Mouse (Mus musculus): ENCODE data around the gene Gtpbp3. TPM values are rescaled to one million over a fixed set of nuclear protein-coding genes. Genes with fewer than 3 reads are reported as not detected.
"Not testable (repeated sequence)": the region's sequence is repeated elsewhere in the genome, so short reads cannot be mapped to it uniquely, and the experiment has no call there.

The Gtpbp3 gene
- polyA plus RNA-seq, 1 experiment from 2014 or later = 4.8 TPM

DNA sequence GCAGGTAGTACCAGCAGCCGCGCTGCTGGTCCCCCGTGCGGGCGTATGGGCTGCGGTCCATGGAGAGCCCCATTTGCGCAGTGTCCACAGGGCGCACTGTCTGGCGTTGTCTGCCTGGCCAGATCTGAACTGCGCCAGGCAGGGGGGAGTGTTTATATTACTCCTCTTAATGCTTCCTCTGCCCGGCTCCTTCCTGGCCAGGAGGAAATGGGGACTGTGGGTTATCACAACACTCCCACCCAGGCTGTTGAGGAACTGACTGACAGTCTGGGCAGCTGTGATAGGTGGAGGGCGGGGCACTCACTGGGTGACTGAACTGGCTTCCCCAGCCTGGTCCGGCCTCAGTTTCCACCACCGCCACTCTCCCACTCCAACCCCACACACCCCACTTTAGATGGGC is 23.7 kb downstream of the Gtpbp3 start, which contains the start of gene Plvap:
TSS of gene Plvap (minus strand) at position 109 of the 400 bp plus-strand sequence.
- H3K4me2 ChIP-seq = peak within 1 kb of the TSS; percentile 49
- peak; percentile 65 for ATAC-seq (replicated peaks; ENCODE audit: insufficient number of reproducible peaks, low FRiP score, low TSS enrichment)
- peak within 1 kb of the TSS; percentile 67 for H3K27ac ChIP-seq (ENCODE audit: low read depth, low read length)
- peak within 1 kb of the TSS; percentile 8; the same call in 1 of the 2 replicates for H3K9ac ChIP-seq (ENCODE audit: low read depth, low read length)
- peaks cover 9% of the 10 kb centered on the region for H3K4me1 ChIP-seq (ENCODE audit: control insufficient read depth, insufficient read depth, low read length)
- H3K36me3 ChIP-seq (ENCODE audit: control insufficient read depth, insufficient read depth, low read length) = no peaks in the 10 kb centered on the region
- H3K27me3 ChIP-seq (ENCODE audit: control insufficient read depth, insufficient read depth, low read length) = peaks cover 32% of the 10 kb centered on the region
- peak within 1 kb of the TSS; percentile 39 for H3K4me3 ChIP-seq (ENCODE audit: low read depth, low read length)
- no peaks in the 10 kb centered on the region for H3K9me3 ChIP-seq (replicated peaks; ENCODE audit: control insufficient read depth, low read length)
- WGBS (ENCODE audit: insufficient replicate concordance) = 25% methylated on average over 14 of the region's 14 CpGs

DNA sequence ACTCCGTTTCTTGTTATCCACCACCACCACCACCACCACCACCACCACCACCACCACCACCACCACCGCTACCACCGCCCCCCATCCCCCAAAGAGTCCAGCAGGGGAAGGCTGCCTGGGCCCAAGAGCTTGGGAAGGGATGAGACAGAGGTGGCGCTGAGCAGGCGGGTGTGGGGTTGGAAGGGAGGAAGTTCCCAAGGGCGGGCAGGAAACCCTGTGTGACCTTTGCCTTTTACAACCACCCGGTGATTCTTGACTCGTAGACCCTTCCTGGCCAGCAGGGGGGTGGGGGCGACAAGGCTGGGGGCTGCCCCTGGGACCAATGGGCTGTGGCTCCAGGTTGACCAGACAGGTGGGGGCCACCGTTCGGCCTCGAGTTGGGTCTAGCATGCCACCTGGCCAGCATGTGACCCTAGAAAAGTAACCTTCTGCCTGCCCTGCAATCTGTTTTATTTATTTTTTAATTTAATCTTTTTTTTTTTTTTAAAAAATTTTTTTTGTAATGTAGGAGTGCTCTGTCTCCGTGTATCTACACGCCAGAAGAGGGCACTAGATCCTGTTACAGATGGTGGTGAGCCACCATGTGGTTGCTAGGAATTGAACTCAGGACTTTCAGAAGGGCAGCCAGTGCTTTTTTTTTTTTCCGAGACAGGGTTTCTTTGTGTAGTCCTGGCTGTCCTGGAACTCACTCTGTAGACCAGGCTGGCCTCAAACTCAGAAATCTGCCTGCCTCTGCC is 25.3 kb downstream of the Gtpbp3 start:
- Histone ChIP-seq H3K4me2 (no peak overlapping the region), H3K9ac (ENCODE audit: low read depth, low read length) (no peak overlapping the region), H3K27ac (ENCODE audit: low read depth, low read length) (no peak overlapping the region), H3K9me3 (replicated peaks; ENCODE audit: control insufficient read depth, low read length) (no peaks in the 10 kb centered on the region), H3K36me3 (ENCODE audit: control insufficient read depth, insufficient read depth, low read length) (no peaks in the 10 kb centered on the region), H3K27me3 (ENCODE audit: control insufficient read depth, insufficient read depth, low read length) (peaks cover 16% of the 10 kb centered on the region), H3K4me3 (ENCODE audit: low read depth, low read length) (no peak overlapping the region), H3K4me1 (ENCODE audit: control insufficient read depth, insufficient read depth, low read length) (peaks cover 4% of the 10 kb centered on the region)
- 62% methylated on average over 15 of the region's 15 CpGs for WGBS (ENCODE audit: insufficient replicate concordance)
- ATAC-seq (replicated peaks; ENCODE audit: insufficient number of reproducible peaks, low FRiP score, low TSS enrichment) = no peak

- H3K9ac ChIP-seq (ENCODE audit: low read depth, low read length) = no peak overlapping the region
- H3K4me3 ChIP-seq (ENCODE audit: low read depth, low read length) = no peak overlapping the region
- H3K27me3 ChIP-seq (ENCODE audit: control insufficient read depth, insufficient read depth, low read length) = peaks cover 6% of the 10 kb centered on the region; the same call in 1 of the 2 replicates
- no peaks in the 10 kb centered on the region for H3K9me3 ChIP-seq (replicated peaks; ENCODE audit: control insufficient read depth, low read length)
- H3K36me3 ChIP-seq (ENCODE audit: control insufficient read depth, insufficient read depth, low read length) = no peaks in the 10 kb centered on the region
- no peak overlapping the region for H3K27ac ChIP-seq (ENCODE audit: low read depth, low read length)
- ATAC-seq (replicated peaks; ENCODE audit: insufficient number of reproducible peaks, low FRiP score, low TSS enrichment) = no peak
- H3K4me2 ChIP-seq = no peak overlapping the region
- WGBS (ENCODE audit: insufficient replicate concordance) = 58% methylated on average over 5 of the region's 5 CpGs
- peaks cover 4% of the 10 kb centered on the region; the same call in 1 of the 2 replicates for H3K4me1 ChIP-seq (ENCODE audit: control insufficient read depth, insufficient read depth, low read length)
These were observed 27.1 kb downstream of the Gtpbp3 start for GRCm38 (mm10) chr8:71515043-71515442.

DNA sequence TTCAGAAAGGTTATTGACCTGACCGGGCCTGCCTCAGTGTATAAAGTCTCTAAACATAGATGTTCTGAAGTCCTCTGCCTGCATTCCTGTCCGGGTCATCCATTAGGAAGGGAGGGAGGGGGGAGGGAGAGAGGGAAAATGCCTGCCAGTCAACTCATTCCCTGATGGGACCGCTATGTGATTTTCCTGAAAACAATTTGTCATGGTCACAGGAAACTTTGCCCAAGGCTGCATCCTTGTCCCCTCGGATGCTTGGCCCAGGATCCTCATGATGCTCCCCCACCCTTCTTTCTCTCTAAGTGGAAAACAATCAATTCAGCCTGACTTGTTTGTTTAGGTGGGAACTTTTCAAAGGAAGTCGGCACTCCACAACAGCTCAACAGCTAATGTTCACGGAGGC is 28.9 kb downstream of the Gtpbp3 start:
- peaks cover 4% of the 10 kb centered on the region for H3K4me1 ChIP-seq (ENCODE audit: control insufficient read depth, insufficient read depth, low read length)
- no peaks in the 10 kb centered on the region for H3K36me3 ChIP-seq (ENCODE audit: control insufficient read depth, insufficient read depth, low read length)
- 18% methylated on average over 6 of the region's 6 CpGs for WGBS (ENCODE audit: insufficient replicate concordance)
- H3K4me2 ChIP-seq = no peak overlapping the region
- H3K27me3 ChIP-seq (ENCODE audit: control insufficient read depth, insufficient read depth, low read length) = peaks cover under 1% of the 10 kb centered on the region; the same call in 1 of the 2 replicates
- ATAC-seq (replicated peaks; ENCODE audit: insufficient number of reproducible peaks, low FRiP score, low TSS enrichment) = no peak
- no peak overlapping the region for H3K27ac ChIP-seq (ENCODE audit: low read depth, low read length)
- H3K9ac ChIP-seq (ENCODE audit: low read depth, low read length) = no peak overlapping the region
- no peak overlapping the region for H3K4me3 ChIP-seq (ENCODE audit: low read depth, low read length)
- no peaks in the 10 kb centered on the region for H3K9me3 ChIP-seq (replicated peaks; ENCODE audit: control insufficient read depth, low read length)

GRCm38 (mm10) chr8:71519037-71519825 is 31.3 kb downstream of the Gtpbp3 start:
- ATAC-seq (replicated peaks; ENCODE audit: insufficient number of reproducible peaks, low FRiP score, low TSS enrichment); H3K4me2 ChIP-seq; H3K9me3 ChIP-seq (replicated peaks; ENCODE audit: control insufficient read depth, low read length); H3K27ac ChIP-seq (ENCODE audit: low read depth, low read length); H3K4me3 ChIP-seq (ENCODE audit: low read depth, low read length); H3K36me3 ChIP-seq (ENCODE audit: control insufficient read depth, insufficient read depth, low read length); H3K9ac ChIP-seq (ENCODE audit: low read depth, low read length); H3K4me1 ChIP-seq (ENCODE audit: control insufficient read depth, insufficient read depth, low read length); H3K27me3 ChIP-seq (ENCODE audit: control insufficient read depth, insufficient read depth, low read length): not testable (repeated sequence)
- 32% methylated on average over 9 of the region's 10 CpGs for WGBS (ENCODE audit: insufficient replicate concordance)

DNA sequence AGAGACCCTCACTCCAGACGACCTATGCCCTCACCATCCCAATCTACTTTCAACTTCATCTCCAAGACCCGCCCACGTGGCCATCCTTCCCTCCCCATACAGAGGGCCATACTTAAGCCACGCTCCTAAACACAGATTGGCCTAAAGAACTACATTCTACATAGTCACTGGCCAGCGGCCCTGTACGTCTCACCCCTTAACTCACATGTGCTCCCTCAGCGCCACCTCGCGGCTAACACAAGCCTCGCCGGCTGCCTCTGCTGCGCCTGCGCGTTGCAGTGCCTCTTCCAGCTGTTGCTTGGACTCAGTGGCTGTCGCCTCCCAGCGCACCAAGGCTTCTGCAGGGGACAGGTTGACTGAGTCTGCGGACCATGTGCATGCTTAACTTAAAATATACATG is 33.7 kb downstream of the Gtpbp3 start:
- H3K4me2 ChIP-seq = peak overlapping the region; percentile 24
- H3K27me3 ChIP-seq (ENCODE audit: control insufficient read depth, insufficient read depth, low read length) = peaks cover 12% of the 10 kb centered on the region
- no peaks in the 10 kb centered on the region for H3K36me3 ChIP-seq (ENCODE audit: control insufficient read depth, insufficient read depth, low read length)
- WGBS (ENCODE audit: insufficient replicate concordance) = 6% methylated on average over 17 of the region's 17 CpGs
- H3K4me3 ChIP-seq (ENCODE audit: low read depth, low read length) = no peak overlapping the region
- peaks cover 14% of the 10 kb centered on the region for H3K4me1 ChIP-seq (ENCODE audit: control insufficient read depth, insufficient read depth, low read length)
- ATAC-seq (replicated peaks; ENCODE audit: insufficient number of reproducible peaks, low FRiP score, low TSS enrichment) = peak; percentile 68; the same call in 1 of the 2 replicates
- no peak overlapping the region for H3K9ac ChIP-seq (ENCODE audit: low read depth, low read length)
- H3K27ac ChIP-seq (ENCODE audit: low read depth, low read length) = no peak overlapping the region
- no peaks in the 10 kb centered on the region for H3K9me3 ChIP-seq (replicated peaks; ENCODE audit: control insufficient read depth, low read length)

- H3K27ac ChIP-seq (ENCODE audit: low read depth, low read length) = peak within 1 kb of the TSS; percentile 75
- WGBS (ENCODE audit: insufficient replicate concordance) = 7% methylated on average over 46 of the region's 46 CpGs
- no peak for ATAC-seq (replicated peaks; ENCODE audit: insufficient number of reproducible peaks, low FRiP score, low TSS enrichment)
These were observed 37.5 kb downstream of the Gtpbp3 start, which contains the start of gene Ccdc194 for GRCm38 (mm10) chr8:71525226-71526050. Ccdc194 (minus strand) TSS chr8:71525711.

DNA sequence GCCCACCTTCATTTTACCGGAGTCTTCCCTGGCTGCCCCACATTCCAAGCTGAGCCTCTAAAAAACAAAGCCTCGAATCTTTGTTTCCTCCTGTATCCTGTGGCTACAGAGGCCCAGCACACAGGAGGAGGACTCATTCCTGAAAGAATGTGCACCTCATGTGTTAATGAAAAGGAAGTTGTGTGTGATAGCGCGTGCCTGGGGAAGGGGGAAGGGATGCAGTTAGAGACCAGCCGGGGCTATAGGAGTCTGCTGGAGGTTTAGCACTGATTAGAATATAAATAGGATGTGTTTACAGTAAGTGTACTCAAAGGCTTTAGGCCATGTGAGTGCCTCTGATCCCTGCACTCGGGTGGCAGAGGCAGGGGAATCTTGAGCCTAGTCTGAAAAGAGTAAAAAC is 38.4 kb downstream of the Gtpbp3 start:
- H3K27me3 ChIP-seq (ENCODE audit: control insufficient read depth, insufficient read depth, low read length) = peaks cover 12% of the 10 kb centered on the region
- peaks cover 22% of the 10 kb centered on the region for H3K4me1 ChIP-seq (ENCODE audit: control insufficient read depth, insufficient read depth, low read length)
- ATAC-seq (replicated peaks; ENCODE audit: insufficient number of reproducible peaks, low FRiP score, low TSS enrichment) = no peak
- H3K4me2 ChIP-seq = peak overlapping the region; percentile 32
- no peak overlapping the region for H3K9ac ChIP-seq (ENCODE audit: low read depth, low read length)
- 5% methylated on average over 6 of the region's 6 CpGs for WGBS (ENCODE audit: insufficient replicate concordance)
- no peak overlapping the region for H3K4me3 ChIP-seq (ENCODE audit: low read depth, low read length)
- H3K9me3 ChIP-seq (replicated peaks; ENCODE audit: control insufficient read depth, low read length) = no peaks in the 10 kb centered on the region
- H3K27ac ChIP-seq (ENCODE audit: low read depth, low read length) = peak overlapping the region; percentile 75
- H3K36me3 ChIP-seq (ENCODE audit: control insufficient read depth, insufficient read depth, low read length) = no peaks in the 10 kb centered on the region

More at GRCm38 (mm10) chr8:71525226-71526050, 37.5 kb downstream of the Gtpbp3 start, which contains the start of gene Ccdc194:
- no peaks in the 10 kb centered on the region for H3K9me3 ChIP-seq (replicated peaks; ENCODE audit: control insufficient read depth, low read length)
- peak within 1 kb of the TSS; percentile 2; the same call in 1 of the 2 replicates for H3K9ac ChIP-seq (ENCODE audit: low read depth, low read length)
- H3K4me2 ChIP-seq = peak within 1 kb of the TSS; percentile 55
- H3K36me3 ChIP-seq (ENCODE audit: control insufficient read depth, insufficient read depth, low read length) = no peaks in the 10 kb centered on the region
- H3K27me3 ChIP-seq (ENCODE audit: control insufficient read depth, insufficient read depth, low read length) = peaks cover 12% of the 10 kb centered on the region
- peak within 1 kb of the TSS; percentile 20 for H3K4me3 ChIP-seq (ENCODE audit: low read depth, low read length)
- H3K4me1 ChIP-seq (ENCODE audit: control insufficient read depth, insufficient read depth, low read length) = peaks cover 22% of the 10 kb centered on the region
